Mouse (Mus musculus) heart, postnatal 0 days (tissue): ENCODE results near the gene Poln.

ENCODE experiments used
- CTCF ChIP-seq: IDR thresholded peaks from 2 replicates; pipeline ENCODE4 v1.5.1; 2016; ENCODE audit warnings: antibody characterized with exemption, control low read depth, low read depth
- EP300 ChIP-seq: IDR thresholded peaks from 2 replicates; pipeline ENCODE4 v1.6.1; 2016; ENCODE audit warnings: antibody characterized with exemption, low read depth

DNA sequence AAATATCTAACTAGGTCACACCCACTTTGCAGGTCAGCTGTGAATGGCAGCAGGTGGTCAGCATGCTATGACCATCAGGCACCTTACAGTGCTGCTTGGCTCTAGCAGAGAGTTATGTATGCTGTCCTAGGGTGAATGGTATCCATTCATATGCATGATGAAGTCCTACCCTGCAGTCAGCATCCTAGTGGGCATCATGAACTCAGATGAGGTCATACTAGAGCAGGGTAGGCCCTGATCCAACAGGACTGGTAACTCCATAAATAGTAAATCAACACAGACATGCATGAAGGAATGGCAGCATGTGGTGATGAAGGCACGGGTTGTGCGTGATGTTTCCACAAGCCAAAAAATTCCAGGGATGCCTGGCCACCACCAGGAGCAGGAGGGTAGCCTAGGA lies 36.5 kb upstream of the Poln start:
- TF ChIP-seq CTCF (no peak; the same call in 1 of the 2 replicates), EP300 (0 out of 2 replicates have a peak, but pooled peaks have one; percentile 19)
